Mouse (Mus musculus) spleen, postnatal 4 days (tissue): ENCODE data around the gene Acbd7.

ENCODE experiments used
- DNase-seq, 2 experiments: peaks; one replicate each; pipeline ENCODE4 v3.0.0; 2022; ENCODE audit warnings: low spot score in 2 of 2

Gene Acbd7

GRCm38 (mm10) chr2:3335611-3336301 is at the start of gene Acbd7:
Acbd7 (plus strand) TSS chr2:3336168.
- peak; percentile 59 to 79 for DNase-seq

GRCm38 (mm10) chr2:3286243-3286642 is 49.7 kb upstream of the Acbd7 start:
- no peak for DNase-seq

DNA sequence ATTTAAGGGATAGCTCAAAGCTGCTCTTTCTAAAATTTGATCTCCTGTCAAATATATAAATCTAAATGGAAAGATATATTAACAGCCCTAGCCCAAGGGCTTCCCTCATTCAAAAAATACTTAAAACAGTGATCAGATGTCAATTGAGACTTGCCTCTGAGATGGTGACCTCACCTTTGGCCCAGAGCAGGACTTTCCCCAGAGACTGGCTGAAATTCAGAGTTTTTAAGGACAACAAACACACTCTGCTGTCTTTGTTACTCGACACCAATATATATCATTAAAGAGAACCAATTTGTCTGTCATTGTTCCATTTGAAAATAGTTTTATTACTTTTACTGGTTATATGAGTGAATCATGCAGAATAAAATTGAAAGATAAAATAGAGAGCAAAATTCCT is 46.4 kb upstream of the Acbd7 start:
- DNase-seq = no peak

DNA sequence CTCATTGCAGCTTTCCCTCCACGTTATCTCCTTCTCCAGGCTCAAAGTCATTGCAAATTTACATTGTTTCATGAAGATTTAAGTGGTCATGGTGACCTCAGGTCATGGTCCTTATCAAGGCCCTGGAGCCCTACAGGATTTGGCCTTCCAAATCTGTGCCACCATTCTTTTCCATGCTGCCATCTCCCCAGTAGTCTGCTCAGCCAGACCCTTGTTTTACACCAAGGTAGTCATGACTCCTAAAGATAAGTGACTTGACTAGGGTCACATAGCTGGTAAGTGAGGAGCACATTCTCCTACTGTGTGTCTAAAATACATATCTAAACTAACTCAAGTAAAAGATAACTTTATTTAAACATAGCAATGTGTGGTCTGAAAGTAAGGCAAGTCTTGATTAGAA is 43.8 kb upstream of the Acbd7 start:
- DNase-seq = no peak

DNA sequence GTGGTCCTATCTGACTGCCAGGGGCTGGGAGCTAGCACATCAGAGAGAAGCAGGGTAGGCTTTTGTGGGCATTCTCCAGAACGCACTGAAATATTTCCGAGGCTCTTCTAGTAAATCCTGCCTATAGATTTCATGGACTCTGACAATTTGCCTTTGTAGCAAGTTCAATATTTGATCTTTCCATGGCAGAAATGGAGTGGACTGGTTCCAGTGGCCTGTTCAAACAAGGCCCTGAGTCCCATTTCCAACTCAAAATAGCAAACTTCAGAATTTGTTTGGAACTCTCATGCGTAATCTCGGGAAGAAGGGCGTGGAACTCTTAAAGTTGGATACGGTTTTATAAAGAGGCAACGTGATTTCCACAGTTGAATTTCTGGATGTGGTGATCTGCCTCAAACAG is 40.1 kb upstream of the Acbd7 start:
- no peak for DNase-seq

DNA sequence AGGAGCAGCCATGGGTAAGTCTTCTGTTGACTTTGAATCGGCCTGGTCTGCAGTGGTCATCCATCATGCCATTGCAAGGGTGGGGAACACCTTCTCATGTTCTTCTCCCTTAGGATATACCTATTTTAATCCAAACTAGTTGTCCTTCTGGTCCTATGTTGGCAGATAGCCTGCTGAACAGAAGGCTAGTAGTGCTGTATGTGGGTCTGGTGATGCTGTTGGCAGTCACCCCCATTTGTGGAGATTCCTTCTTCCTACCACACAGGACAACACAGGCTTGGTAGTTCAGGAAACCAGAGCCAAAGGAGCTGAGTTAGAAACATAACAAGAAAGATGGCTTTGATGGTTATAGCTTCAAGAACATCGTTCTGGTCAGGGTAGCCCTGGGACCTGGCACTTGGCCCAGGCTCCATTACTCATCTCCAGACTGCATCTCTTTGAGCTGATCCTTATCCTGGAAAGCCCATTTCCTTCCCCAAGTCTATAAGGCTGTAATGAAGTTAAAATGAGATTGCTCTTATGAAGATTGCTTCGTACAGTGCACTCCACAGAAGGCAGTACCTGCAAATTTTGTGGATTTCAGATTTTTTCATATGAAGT is 30.4 kb upstream of the Acbd7 start:
- no peak for DNase-seq

GRCm38 (mm10) chr2:3323132-3323531 is 12.8 kb upstream of the Acbd7 start:
- no peak for DNase-seq

- no peak for DNase-seq
Observed at GRCm38 (mm10) chr2:3324381-3325130, 11.4 kb upstream of the Acbd7 start.

- no peak for DNase-seq
Observed at GRCm38 (mm10) chr2:3326547-3326946, 9.4 kb upstream of the Acbd7 start.

GRCm38 (mm10) chr2:3327351-3327750 is 8.6 kb upstream of the Acbd7 start:
- peak; percentile 60 to 79 for DNase-seq

DNA sequence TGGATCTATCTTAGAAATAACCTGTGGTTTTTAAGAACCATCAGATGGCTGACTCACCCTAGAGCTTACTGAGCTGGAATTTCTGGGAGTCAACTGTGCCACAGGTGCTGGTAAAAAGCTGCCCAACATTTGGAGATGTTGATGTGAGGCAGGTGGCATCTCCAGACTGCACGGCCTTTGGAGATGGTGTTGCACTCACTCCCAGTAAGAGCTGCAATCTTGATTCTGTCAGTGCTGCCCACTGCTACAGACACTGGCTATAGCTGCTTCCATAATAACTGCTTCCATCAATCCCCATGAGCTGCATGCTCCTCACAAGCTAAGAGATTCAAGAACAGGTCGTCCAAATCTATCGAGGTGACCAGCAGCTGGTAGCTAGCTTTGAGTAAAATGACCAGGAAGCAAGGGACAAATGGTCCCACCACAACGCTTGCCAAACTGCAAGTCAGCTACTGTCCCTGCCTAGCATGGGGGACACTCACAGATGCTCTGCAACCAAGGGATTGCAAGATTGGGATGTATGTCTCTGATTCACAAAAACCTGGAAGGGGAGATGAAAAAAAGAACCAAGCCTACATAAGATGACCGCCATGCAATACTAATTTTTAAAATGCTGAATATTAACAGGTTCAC is 4.8 kb upstream of the Acbd7 start:
- DNase-seq = no peak

DNA sequence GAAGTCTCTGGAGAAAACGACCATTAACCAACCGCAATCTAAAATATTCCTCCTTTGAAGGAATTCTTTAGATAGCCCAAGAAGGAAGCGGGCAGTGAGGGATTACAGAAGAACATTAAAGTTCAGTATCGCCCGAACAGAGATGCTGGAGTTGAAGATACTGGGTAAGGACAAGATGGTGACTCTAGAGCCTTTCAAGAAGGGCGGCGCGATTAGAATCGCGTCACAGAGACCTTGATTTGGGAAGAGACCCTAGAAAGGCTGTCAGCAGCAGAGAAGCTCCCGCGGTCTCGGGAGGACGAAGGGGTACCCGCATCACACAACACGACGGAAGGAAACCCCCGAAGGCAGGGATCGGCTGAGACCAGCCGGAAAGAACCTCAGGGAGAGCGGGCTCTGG is 3.9 kb upstream of the Acbd7 start:
- DNase-seq = no peak

DNA sequence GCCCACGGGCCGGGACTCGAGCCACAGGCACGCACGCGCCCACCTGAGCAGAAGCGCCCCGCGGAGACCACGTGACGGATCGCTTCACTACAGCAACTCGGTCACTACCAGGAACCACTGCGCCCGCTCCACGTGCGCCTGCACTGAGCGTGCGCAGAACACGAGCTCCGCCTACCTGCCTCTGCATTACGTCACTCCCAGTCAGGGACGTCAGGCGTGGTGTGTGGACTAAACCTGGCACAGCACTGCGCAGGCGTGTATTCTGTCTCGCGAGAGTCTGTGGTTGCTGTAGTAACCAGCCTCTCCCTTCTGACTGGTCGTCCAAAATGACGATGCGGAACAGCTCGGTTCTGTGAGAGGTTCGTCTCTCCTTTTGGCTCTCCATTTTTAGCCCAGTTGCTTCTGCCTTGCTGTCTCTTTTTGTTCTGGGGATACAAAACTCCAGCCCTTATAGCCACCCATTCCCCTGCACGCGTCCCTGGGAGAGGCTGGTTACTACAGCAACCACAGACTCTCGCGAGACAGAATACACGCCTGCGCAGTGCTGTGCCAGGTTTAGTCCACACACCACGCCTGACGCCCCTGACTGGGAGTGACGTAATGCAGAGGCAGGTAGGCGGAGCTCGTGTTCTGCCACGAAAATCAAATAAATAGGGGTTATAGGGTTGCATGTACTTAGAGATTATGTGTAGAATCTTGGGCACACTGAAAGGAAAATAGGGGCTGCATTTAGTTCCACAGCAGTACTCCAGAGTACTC is 3.3 kb upstream of the Acbd7 start, which contains the start of gene Rpp38:
Gene Rpp38 (minus strand): TSS at position 160 of the 759 bp plus-strand sequence.
- DNase-seq = peak; percentile 95

DNA sequence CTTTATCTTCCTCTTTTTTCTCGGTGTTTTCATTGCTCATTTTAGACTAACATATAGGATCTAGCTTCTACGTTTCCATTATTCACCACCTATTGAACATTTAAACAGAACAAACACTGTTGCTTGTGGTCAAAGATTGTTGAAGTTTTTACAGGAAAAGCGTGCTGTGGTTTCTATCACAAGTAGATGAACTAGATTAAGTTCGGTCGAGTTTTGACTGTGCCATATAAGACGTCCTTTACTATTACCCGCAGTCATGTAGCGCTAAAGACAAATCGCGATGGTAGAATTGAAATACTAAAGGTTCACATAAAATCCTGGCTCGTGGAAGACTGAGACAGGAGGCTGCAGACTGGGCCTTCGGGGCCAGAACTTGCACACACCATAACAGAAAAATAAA is 2.2 kb upstream of the Acbd7 start:
- DNase-seq = no peak

GRCm38 (mm10) chr2:3348422-3348821 is 12.5 kb downstream of the Acbd7 start:
- DNase-seq = no peak

- no peak for DNase-seq
Observed at GRCm38 (mm10) chr2:3348919-3349318, 13.0 kb downstream of the Acbd7 start.

- no peak for DNase-seq
Observed at GRCm38 (mm10) chr2:3353160-3353559, 17.2 kb downstream of the Acbd7 start.

DNA sequence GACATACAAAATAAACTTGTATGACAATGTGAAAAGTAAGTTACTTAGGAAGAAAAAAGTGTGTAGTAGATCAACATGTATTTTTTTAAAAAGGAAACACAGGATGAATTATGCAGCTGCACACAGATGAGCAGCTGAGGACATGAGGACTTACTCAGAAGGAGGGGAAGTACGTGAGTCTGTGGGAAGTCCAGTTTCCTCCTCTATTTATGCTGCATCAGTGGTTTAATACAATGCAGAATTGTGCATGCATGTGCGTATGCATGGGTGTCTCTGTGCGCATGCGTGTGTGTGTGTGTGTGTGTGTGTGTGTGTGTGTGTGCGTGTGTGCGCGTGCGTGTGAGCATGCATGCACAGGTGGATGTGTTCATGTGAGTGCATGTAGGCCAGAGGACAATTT is 19.8 kb downstream of the Acbd7 start:
- DNase-seq = no peak

DNA sequence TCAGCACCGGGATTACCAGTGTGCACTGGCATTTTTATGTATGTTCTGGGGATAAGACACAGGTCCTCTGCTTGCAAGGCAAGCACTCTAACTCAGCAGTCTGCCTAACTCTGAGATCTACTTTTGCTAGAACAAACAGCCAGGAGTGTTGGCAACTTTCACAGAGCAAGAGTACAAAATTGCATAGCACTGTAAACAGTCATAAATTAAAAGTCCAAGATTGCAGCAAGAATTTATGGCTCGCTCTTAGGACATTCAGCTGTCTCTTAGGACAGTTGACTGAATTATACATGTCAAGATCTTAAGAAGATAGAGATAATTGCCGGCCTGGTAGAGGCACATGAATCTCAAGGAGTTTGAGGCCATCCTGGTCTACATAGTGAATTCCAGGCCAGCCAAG is 20.3 kb downstream of the Acbd7 start:
- no peak for DNase-seq

DNA sequence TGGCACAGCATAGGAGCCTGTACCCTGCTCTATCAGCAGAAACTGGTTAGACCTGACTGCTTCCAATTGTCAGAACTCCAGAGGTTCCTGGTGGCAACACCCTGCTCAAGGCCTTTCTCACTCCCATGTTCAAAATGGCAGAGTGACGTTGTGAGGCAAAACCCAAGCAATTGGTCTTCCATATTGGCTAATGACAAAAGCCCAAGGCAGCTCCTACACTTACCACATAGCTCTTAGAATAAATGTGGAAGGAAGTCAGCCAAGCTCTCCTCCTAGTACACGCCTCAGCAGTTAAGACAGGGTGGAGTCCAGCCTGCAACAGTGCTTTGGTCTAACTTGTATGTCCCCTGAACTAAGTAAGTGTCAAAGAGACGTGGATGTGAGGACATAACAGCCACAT is 21.9 kb downstream of the Acbd7 start:
- no peak for DNase-seq

- no peak for DNase-seq
Observed at GRCm38 (mm10) chr2:3361067-3361466, 25.1 kb downstream of the Acbd7 start.

DNA sequence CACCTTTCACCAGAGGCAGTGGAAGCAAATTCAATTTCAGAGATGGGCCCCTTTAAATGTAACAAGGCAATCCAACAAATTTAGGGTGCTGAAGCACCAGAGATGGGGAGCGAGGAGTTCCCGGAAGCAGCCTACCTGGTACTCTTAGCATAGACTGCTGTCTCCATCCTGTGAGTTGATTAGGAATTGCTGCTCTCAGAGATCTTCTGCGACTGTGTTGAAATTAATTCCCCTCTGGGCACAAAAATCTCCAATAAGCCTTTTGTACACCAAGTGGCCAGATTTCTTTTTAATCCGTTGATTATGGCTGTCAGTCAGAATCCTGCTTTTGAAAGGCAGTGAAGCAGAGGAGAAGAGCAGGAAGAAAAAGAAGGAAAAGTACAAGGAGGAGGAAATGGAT is 29.2 kb downstream of the Acbd7 start:
- no peak for DNase-seq
